Mouse (Mus musculus): Measurements from ENCODE around the gene Trip6.

GRCm38 (mm10) chr5:137346388-137346787, 32.2 kb upstream of the Trip6 start:
- TF ChIP-seq POLR2A (IDR thresholded peaks at IDR 0.05; ENCODE audit: borderline replicate concordance, control insufficient read depth, low read depth, low read length) (no peak), CTCF (IDR thresholded peaks at IDR 0.05; ENCODE audit: control insufficient read depth, insufficient read depth, low read length) (no peak)

All from bone marrow, adult 2 months (tissue).